Mouse (Mus musculus): ENCODE results near the gene Ern1.
A peak's percentile ranks its signal among the peaks of the same experiment; 100 is the strongest.
"Not testable (repeated sequence)": the region's sequence is repeated elsewhere in the genome, so short reads cannot be mapped to it uniquely, and the experiment has no call there.

The Ern1 gene

GRCm38 (mm10) chr11:106480530-106480885 is 7.1 kb downstream of the Ern1 start:
- DNase-seq (ENCODE audit: low read depth, low spot score), result no peak

GRCm38 (mm10) chr11:106479619-106480529 is 7.8 kb downstream of the Ern1 start:
- no peak for DNase-seq (ENCODE audit: low read depth, low spot score)

- DNase-seq (ENCODE audit: low read depth, low spot score), result no peak
These were observed 8.9 kb downstream of the Ern1 start for GRCm38 (mm10) chr11:106478745-106479144.

GRCm38 (mm10) chr11:106477505-106478160 is 10.0 kb downstream of the Ern1 start:
- no peak for DNase-seq (ENCODE audit: low read depth, low spot score)

GRCm38 (mm10) chr11:106475309-106475708 is 12.3 kb downstream of the Ern1 start:
- no peak for DNase-seq (ENCODE audit: low read depth, low spot score)

GRCm38 (mm10) chr11:106471629-106472028 is 16.0 kb downstream of the Ern1 start:
- DNase-seq (ENCODE audit: low read depth, low spot score), result no peak

DNA sequence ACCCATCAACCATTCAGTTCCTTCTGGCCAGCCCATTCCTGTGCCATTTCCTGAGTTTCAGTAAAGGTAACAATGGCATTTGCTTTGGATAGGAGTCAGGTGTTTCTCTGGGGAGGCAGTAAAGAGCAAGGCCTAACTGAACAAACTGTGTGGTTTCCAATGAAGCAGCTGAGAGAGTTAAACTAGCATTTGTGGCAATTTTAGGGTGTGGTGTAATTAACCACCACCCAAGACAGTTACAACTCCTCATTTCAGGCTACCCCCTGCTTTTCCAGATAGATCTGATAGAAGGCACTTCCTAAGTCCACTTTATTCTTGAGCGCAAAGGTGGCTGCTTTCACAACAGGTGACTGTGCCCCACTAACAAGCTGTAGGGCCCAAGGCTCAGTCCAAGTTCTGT is 19.1 kb downstream of the Ern1 start:
- DNase-seq (ENCODE audit: low read depth, low spot score), result no peak

- DNase-seq (ENCODE audit: low read depth, low spot score), result no peak
These were observed 21.7 kb downstream of the Ern1 start for GRCm38 (mm10) chr11:106465932-106466331.

- no peak for DNase-seq (ENCODE audit: low read depth, low spot score)
These were observed 22.1 kb downstream of the Ern1 start for GRCm38 (mm10) chr11:106465545-106465903.

DNA sequence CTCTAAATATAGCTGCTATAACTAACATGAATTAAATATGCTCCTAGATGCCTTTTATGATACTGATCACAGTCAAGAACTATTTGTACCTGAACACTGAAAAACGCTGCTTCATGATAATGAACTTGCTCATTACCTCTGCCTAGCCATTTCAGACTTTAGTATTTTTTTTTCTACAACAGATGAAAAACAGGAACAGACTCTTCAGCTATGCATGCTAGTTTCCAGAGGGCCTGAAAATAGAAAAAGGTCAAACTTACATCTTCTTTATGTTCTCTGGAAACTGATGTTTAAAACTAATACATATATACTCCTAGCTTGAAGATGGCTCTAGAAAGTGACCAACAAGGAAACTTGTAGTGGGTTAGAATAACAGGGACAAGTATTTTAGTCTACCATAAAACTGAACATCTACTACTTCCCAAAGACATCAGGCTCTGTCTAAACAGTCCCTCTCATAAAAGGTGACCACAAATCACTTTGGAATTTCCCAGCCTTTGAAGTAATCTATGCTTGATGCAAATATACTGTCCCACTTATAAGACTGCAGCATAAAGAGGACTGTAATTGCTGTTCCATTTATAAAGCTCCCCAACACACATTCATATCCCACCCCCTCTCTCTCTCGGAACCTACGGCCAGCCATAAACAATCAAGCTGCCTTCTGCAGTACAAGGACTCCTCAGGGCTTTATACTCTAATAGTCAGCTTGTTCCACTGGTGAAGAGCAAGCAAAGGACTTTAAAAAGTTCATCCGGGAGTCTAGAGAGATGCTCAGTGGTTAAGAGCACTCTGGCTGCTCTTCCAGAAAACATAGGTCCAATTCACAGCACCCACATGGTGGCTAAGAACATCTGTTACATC is 22.7 kb downstream of the Ern1 start:
- no peak for DNase-seq (ENCODE audit: low read depth, low spot score)

- DNase-seq (ENCODE audit: low read depth, low spot score), result no peak
These were observed 23.8 kb downstream of the Ern1 start for GRCm38 (mm10) chr11:106463845-106464244.

DNA sequence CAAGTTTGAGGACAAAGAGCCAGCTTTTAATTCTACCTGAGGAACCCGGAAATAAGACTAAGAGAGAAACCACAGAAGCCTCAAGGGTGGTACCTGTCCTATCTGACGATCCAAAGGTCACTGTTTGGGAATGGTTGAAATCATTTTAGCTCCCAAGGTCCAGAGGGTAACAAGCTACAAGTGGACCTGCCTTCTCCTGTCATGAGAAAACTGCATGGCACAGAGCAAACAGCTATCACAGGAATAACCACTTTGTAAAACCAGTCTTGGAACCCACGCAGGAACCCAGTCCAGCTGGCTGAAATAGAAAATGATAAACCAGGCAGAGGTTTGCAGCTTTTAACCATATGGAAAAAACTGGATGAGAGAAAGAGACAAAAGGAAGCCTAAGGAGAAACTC is 25.3 kb downstream of the Ern1 start:
- DNase-seq (ENCODE audit: low read depth, low spot score), result no peak

- peak; percentile 13 for DNase-seq (ENCODE audit: low read depth, low spot score)
These were observed 26.3 kb downstream of the Ern1 start for GRCm38 (mm10) chr11:106461145-106461932.

DNA sequence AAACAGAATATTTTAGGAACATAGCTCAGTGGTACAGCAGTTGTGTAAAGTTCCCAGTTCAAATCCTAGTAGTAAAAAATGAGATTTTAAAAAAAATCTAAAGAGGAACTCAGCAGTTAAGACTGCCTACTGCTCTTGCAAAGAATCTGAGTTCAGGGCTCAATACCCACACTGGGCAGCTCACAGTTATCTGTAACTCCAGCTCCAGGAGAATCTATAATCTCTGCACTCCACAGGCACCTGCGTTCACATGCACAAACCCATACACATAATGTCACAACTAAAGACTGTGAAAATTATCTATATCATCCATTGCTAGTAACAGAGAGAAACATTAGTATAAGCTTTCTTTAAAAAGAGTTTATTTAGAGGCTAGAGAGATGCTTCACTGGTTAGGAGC is 27.0 kb downstream of the Ern1 start:
- no peak for DNase-seq (ENCODE audit: low read depth, low spot score)

GRCm38 (mm10) chr11:106458540-106458939 is 29.1 kb downstream of the Ern1 start:
- DNase-seq (ENCODE audit: low read depth, low spot score), result no peak

DNA sequence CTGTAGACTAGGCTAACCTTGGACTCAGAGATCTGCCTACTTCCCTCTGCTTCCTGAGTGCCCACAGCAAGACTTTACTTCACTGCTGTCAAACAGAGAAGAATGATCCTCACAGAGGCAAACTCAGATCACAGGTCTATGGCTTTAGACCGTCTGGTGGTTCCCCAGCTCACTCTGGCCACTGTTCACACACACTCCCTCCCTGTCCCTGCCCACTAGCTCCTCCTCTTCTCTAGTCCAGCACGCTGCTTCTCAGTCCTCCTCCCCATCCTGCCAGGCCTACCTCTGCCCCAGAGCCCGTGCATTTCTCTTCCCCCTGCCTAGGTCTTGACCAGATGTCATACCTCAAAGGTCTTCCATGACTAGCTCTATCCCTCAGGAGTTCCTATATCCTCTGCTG is 44.0 kb downstream of the Ern1 start:
- no peak for DNase-seq (ENCODE audit: low read depth, low spot score)

DNA sequence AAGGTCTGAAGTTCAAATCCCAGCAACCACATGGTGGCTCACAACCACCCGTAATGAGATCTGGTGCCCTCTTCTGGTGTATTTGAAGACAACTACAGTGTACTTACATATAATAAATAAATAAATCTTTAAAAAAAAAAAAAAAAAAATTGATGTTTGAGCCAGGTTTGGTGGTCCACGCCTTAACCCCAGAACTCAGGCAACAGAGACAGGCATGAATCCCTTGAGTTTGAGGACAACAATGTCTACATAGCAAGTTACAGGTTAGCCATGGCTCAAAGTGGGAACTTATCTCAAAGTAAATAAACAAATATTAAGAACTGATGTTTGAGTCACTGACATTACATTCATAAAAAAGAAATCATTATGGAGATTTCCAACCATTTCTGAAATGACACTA is 45.1 kb downstream of the Ern1 start:
- DNase-seq (ENCODE audit: low read depth, low spot score), result not testable (repeated sequence)

DNA sequence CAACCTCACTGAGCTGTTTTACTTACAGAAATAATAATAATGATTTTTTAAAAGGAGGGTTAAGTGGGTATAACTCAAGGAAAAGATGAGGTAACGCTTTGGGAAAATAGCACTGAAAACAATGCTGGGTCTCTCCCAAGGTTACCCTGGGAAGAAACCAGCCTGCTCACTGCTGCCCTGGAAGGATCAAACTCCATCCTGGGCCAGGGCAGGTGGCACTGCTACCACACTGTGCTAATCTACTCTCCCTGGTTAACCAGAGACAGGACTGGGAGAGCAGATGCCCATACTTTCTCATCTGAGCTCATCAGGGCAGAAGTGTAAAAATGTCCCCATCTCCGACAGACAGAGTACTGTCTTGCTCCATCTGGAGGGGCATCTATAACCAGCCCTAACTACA is 47.3 kb downstream of the Ern1 start:
- DNase-seq (ENCODE audit: low read depth, low spot score), result no peak

- DNase-seq (ENCODE audit: low read depth, low spot score), result no peak
These were observed 48.3 kb downstream of the Ern1 start for GRCm38 (mm10) chr11:106439355-106439754.

GRCm38 (mm10) chr11:106438524-106439177 is 49.0 kb downstream of the Ern1 start:
- DNase-seq (ENCODE audit: low read depth, low spot score), result no peak

DNA sequence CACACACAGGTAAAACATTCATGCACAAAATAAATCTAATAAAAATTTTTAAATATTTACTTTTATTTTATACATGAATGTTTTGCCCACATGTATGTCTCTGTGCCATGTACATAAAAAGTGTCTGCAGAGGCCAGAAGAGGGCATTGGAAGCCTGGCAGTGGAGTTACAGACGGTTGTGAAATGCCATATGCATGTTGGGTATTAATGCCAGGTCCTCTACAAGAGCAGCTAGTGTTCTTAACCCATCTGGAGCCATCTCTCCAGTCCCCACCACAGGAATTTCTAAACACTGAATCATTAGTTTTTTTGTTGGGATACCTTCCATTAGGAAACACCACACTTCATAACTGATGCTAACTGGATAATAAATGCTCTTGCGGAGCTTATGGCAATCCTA is 50.1 kb downstream of the Ern1 start:
- DNase-seq (ENCODE audit: low read depth, low spot score), result no peak
